Mouse (Mus musculus) cortical plate, adult 2 months (tissue): ENCODE results near the gene Camta1. TPM values are rescaled to one million over a fixed set of nuclear protein-coding genes. Genes with fewer than 3 reads are reported as not detected.
A peak's percentile ranks its signal among the peaks of the same experiment; 100 is the strongest.

ENCODE experiments used
- H3K27ac ChIP-seq: fragments of 200-500 bp; 2 replicates; pipeline ENCODE4 v1.5.1; 2012; ENCODE audit warnings: low read length, control low read depth, inconsistent platforms; ENCODE audit not compliant: insufficient read depth
- H3K4me1 ChIP-seq: fragments of 200-500 bp; 2 replicates; pipeline ENCODE4 v1.6.1; 2011; ENCODE audit warnings: low read length; ENCODE audit not compliant: control insufficient read depth, insufficient read depth
- H3K4me3 ChIP-seq: fragments of 200-500 bp; 2 replicates; pipeline ENCODE4 v1.5.1; 2011; ENCODE audit warnings: mild to moderate bottlenecking, low read length, control low read depth; ENCODE audit not compliant: insufficient read depth
- CTCF ChIP-seq: fragments of 200-500 bp; IDR thresholded peaks from 2 replicates; pipeline ENCODE4 v1.5.1; 2011; ENCODE audit warnings: mild to moderate bottlenecking, control low read depth, low read length; ENCODE audit not compliant: insufficient read depth; ENCODE audit errors: extremely low read depth
- POLR2A ChIP-seq: fragments of 200-500 bp; IDR thresholded peaks from 2 replicates; pipeline ENCODE4 v1.6.1; 2011; ENCODE audit warnings: mild to moderate bottlenecking, low read length, control low read depth; ENCODE audit not compliant: insufficient read depth; ENCODE audit errors: extremely low read depth
- polyA plus RNA-seq: library from polyadenylated mRNA; depleted of rRNA; stranded (reverse); fragments of >200 nt; gene quantifications from 2 replicates; pipeline ENCODE4 v1.2.3, GENCODE M21; 2012

The Camta1 gene
- polyA plus RNA-seq, 1 experiment: 111 TPM

GRCm38 (mm10) chr4:151088819-151089218, 772.9 kb downstream of the Camta1 start:
- H3K4me3 ChIP-seq: no peak overlapping the region
- H3K27ac ChIP-seq: no peak overlapping the region
- peaks cover 2% of the 10 kb centered on the region; the same call in 1 of the 2 replicates for H3K4me1 ChIP-seq
- TF ChIP-seq POLR2A (no peak), CTCF (no peak)

- TF ChIP-seq POLR2A (no peak), CTCF (0 out of 2 replicates have a peak, but pooled peaks have one; percentile 10)
- Histone ChIP-seq H3K4me3 (no peak overlapping the region), H3K4me1 (peaks cover 4% of the 10 kb centered on the region; the same call in 1 of the 2 replicates), H3K27ac (no peak overlapping the region)
Measured at GRCm38 (mm10) chr4:151087358-151087757, 774.3 kb downstream of the Camta1 start.

- TF ChIP-seq CTCF (no peak), POLR2A (no peak)
- no peak overlapping the region for H3K27ac ChIP-seq
- H3K4me1 ChIP-seq: peaks cover 2% of the 10 kb centered on the region; the same call in 1 of the 2 replicates
- H3K4me3 ChIP-seq: no peak overlapping the region
Measured at GRCm38 (mm10) chr4:151083027-151083426, 778.6 kb downstream of the Camta1 start.

- Histone ChIP-seq H3K4me1 (peaks cover 2% of the 10 kb centered on the region; the same call in 1 of the 2 replicates), H3K27ac (no peak overlapping the region), H3K4me3 (no peak overlapping the region)
- TF ChIP-seq CTCF (no peak), POLR2A (no peak)
Measured at GRCm38 (mm10) chr4:151081977-151082376, 779.7 kb downstream of the Camta1 start.

- Histone ChIP-seq H3K4me3 (no peak overlapping the region), H3K27ac (no peak overlapping the region), H3K4me1 (peaks cover 2% of the 10 kb centered on the region; the same call in 1 of the 2 replicates)
- no peak for TF ChIP-seq CTCF
- no peak for TF ChIP-seq POLR2A
Measured at GRCm38 (mm10) chr4:151081355-151081754, 780.3 kb downstream of the Camta1 start.

GRCm38 (mm10) chr4:151074817-151075216, 786.9 kb downstream of the Camta1 start:
- no peak overlapping the region for H3K4me3 ChIP-seq
- H3K27ac ChIP-seq: no peak overlapping the region
- no peak for TF ChIP-seq POLR2A
- no peak for TF ChIP-seq CTCF
- peaks cover 3% of the 10 kb centered on the region; the same call in 1 of the 2 replicates for H3K4me1 ChIP-seq

DNA sequence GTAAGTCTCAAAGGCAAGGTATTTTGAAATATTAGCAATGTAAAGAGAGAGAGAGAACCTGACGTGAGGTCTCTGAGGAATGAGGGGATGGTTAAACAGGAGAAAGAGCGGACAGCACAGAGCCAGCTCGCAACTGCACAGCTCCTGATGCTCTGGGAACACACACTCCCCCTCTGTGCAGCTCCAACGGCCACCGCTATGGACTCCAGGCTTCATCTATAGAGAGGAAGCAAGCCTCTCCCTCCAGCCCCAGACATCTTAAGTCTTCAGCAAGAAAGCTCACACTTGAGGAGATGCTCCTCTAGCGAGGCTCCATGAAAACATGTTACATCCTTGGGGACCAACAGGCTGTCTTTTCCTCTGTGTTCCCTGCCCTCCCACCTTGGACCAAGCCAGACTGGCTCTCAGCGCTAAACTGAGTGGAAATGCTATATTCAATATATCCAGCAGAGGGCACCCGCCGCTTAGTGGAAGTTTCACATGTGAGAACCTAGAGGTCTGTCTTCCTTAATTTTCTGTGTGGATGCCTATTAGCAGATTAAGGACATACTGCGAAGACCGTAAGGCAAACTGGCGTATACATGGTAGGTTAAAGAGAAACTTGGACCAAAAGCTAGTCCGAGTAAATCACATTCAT, 788.5 kb downstream of the Camta1 start:
- Histone ChIP-seq H3K4me1 (peaks cover 3% of the 10 kb centered on the region; the same call in 1 of the 2 replicates), H3K4me3 (no peak overlapping the region), H3K27ac (no peak overlapping the region)
- TF ChIP-seq POLR2A (no peak), CTCF (peak; percentile 79)

- Histone ChIP-seq H3K4me3 (no peak overlapping the region), H3K27ac (no peak overlapping the region), H3K4me1 (peaks cover 3% of the 10 kb centered on the region; the same call in 1 of the 2 replicates)
- TF ChIP-seq POLR2A (no peak), CTCF (no peak)
Measured at GRCm38 (mm10) chr4:151070962-151071361, 790.7 kb downstream of the Camta1 start.

DNA sequence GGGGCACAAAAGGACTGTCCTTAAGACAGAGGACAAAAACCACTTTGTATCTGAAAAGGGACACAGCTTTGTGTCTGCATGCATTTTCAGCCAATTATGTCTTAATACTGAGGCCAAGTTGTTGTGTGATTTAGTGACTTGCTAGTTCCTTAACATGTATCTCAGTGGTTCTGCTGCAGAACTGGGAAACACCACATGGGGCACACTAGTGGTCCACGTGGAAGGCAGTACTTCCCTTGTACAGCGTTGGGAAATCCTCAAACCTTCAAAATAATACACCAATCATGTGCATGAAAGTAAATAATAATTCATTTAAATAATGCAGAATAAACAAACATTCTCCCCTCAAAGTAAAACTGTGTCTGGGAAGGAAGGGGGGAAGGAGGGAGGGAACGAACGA, 792.9 kb downstream of the Camta1 start:
- peaks cover 3% of the 10 kb centered on the region; the same call in 1 of the 2 replicates for H3K4me1 ChIP-seq
- no peak for TF ChIP-seq POLR2A
- 0 out of 2 replicates have a peak, but pooled peaks have one; percentile 23 for TF ChIP-seq CTCF
- no peak overlapping the region for H3K4me3 ChIP-seq
- no peak overlapping the region for H3K27ac ChIP-seq

- H3K4me1 ChIP-seq: peaks cover 3% of the 10 kb centered on the region; the same call in 1 of the 2 replicates
- TF ChIP-seq POLR2A (no peak), CTCF (no peak)
- no peak overlapping the region for H3K4me3 ChIP-seq
- H3K27ac ChIP-seq: no peak overlapping the region
Measured at GRCm38 (mm10) chr4:151059566-151059965, 802.1 kb downstream of the Camta1 start.
